Mouse (Mus musculus): Measurements from ENCODE around the gene Krtcap2.

Gene Krtcap2

DNA sequence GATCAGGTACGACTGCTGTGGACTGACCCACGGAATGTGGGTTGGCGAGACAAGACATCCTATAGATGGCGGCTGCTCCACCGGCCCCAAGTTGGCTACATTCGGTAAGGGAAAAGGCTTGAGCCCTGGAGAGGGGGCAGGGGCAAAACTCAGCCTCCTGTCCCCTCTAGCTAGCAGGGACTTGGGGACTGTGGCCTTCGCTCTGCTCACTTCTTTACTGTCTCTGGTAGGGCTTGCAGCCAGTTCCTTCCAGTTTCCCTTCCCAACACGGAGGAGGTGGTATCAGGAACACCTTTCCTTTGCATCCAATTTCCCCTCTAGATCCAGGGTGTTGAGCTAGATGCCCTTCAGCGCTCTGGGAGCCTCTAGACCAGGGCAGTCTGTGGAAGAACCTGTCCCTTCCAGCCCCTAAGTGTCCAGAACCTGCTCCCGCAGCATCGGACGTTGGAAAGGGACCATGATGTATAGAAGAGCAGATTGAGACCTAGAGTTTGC lies 20.4 kb upstream of the Krtcap2 start:
- peak; percentile 53 for DNase-seq (ENCODE audit: low read depth, low spot score)

DNA sequence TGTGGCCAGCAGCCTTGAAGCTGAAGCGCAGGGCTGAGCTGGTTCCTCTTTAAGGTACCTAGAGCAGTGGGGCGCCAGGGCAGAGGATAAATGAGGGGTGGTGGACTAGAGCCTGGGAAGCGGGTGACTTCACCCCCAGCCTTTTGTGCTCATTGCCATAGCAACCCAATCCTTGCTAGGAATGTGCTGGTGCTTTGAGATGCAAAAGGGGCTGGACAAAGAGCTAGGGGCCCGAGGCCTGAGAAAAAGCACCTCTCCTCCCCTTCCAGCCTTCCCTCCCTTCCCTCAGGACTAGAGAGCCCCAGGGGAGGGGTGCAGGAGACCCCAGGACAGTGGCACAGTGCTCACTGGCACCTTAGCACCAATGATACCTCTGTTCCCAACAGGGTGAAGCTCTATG lies 19.8 kb upstream of the Krtcap2 start:
- peak; percentile 96 for DNase-seq (ENCODE audit: low read depth, low spot score)

DNA sequence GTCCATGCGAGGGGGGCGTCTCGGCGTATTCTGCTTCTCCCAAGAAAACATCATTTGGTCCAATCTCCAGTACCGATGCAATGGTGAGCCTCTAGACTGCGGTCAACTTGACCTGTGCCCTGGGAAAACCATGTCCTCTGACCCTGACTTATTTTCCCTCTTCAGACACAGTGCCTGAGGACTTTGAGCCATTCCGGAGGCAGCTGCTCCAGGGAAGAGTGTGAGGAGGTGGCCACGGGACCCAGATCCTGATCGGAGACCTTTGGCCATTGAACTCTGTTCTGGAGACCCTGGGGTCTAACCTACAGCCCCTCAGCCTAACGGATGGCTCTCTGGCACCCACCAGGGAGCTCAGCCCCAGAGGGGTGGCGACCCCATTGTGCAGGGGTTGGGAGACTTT lies 19.4 kb upstream of the Krtcap2 start:
- no peak for DNase-seq (ENCODE audit: low read depth, low spot score)

DNA sequence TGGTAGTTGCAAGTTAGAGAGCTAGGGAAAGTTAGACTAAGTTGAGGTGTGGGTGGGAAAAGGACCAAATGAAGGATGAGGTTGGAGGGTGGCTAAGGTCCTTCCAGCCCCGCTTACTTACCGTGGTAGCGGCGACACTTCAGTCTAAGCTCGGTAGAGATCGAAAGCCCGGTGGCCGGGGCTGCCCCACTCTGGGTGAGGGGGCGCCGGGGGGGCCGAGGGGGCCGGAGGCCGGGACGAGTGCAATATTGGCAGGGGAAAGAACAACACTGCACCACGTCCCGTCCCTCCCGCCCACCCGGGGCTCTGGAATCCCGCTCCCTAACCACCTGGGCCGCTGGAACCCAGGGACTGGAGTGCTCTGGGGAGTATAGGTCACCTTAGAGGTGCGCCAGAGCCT lies 18.9 kb upstream of the Krtcap2 start, which contains the start of gene Mtx1:
Gene Mtx1, minus strand, starts transcription at position 189 of the 400 bp plus-strand sequence.
- no peak for DNase-seq (ENCODE audit: low read depth, low spot score)

DNA sequence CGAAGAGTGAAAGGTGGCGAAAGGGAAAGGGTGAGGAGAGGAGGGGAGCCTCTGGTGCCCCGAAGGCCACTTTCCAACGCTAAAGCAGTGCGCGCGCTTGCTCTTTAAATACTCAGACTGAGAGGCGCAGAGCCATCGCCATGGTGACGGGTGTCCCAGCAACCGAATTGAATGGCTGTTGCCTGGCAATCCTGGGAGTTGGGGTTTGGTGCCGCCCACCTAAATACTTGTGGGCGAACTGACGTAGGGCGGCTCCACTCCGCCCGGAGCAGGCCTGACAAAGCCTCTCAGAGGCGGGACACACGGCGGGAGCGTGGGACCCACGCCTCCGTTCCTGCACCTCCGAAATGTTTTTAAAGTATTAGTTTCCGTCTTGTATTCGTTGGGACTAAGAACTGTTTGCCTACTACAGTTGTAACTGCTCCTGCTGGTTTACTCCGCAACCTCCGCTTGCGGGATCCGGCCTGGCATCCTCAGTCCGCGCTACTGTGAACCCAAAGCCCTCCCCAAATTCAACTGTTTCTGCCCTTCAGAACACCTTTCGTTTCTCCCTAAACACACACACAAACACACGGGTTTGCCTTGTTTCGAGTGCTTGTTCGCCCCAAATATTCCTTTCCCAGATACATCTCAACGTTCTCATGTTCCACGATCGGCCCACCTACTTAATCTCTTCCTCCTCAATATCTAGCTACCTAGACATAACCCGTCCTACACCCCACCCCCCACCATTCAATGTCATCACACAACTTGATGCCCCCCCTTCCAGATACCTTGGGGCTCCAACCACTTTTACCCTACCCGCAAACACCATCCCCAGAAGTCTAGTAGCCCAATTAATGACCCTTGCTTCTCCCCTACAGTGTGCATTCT lies 18.2 kb upstream of the Krtcap2 start:
- peak; percentile 97 for DNase-seq (ENCODE audit: low read depth, low spot score)

DNA sequence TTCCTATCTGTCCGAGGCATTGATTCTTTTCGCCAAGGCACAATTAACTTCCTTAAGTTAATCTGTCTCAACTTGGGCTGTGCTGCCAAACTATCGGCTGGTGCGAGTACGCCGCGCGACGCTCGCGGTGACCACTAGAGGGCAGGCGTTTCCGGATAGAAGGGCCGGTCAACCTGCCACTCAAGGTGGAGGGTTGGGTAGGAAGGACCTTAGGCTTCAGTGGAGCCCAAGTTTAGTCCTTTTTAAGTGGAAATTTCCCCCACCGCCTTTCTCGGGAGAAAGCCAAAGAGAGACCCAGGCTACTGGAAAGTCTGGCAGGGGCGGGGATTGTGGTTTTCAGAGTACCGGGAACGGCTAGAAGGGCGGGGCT lies 17.6 kb upstream of the Krtcap2 start:
- peak; percentile 90 for DNase-seq (ENCODE audit: low read depth, low spot score)

DNA sequence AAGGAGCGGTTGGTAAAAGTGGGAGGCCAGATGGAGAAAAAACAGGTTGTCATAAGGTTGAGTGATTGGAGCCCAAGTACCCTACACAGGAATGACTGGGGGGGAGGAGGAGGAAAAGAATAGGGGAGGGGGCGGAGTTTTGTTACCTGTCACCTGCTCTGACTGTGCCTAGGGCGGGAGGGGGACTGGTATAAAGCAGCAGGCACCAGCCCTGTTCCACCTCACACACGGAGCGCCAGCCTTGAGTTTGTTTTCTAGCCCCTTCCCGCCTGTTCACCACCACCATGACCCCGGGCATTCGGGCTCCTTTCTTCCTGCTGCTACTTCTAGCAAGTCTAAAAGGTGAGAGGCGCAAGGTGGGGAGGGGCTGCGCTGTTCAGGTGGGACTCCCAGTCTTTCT lies 16.9 kb upstream of the Krtcap2 start, which contains the start of gene Muc1:
Gene Muc1, plus strand, starts transcription at position 222 of the 400 bp plus-strand sequence.
- peak; percentile 55 for DNase-seq (ENCODE audit: low read depth, low spot score)

DNA sequence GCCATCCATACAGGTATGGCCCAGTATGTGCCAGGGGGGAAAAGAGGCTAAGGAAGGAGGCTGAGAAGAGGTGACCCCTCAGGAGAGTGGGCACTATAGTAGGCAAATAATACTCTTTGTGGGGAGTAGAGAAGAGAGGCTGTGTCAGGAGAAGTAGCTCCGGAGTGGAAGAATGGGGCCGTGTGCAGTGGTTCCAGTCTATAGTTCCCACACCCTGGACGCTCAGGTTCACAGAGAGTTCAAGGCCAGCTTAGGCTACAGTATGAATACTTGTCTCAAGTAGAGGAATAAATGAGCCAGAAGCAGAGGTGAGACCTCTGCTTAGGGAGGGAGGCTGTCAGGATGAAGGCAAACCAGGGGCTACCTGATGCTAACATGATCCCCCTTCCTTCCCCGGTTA lies 16.5 kb upstream of the Krtcap2 start:
- peak; percentile 89 for DNase-seq (ENCODE audit: low read depth, low spot score)

DNA sequence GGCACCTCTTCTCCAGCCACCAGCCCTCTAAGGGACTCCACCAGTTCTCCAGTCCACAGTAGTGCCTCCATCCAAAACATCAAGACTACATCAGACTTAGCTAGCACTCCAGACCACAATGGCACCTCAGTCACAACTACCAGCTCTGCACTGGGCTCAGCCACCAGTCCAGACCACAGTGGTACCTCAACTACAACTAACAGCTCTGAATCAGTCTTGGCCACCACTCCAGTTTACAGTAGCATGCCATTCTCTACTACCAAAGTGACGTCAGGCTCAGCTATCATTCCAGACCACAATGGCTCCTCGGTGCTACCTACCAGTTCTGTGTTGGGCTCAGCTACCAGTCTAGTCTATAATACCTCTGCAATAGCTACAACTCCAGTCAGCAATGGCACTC lies 15.2 kb upstream of the Krtcap2 start:
- DNase-seq (ENCODE audit: low read depth, low spot score) = no peak

DNA sequence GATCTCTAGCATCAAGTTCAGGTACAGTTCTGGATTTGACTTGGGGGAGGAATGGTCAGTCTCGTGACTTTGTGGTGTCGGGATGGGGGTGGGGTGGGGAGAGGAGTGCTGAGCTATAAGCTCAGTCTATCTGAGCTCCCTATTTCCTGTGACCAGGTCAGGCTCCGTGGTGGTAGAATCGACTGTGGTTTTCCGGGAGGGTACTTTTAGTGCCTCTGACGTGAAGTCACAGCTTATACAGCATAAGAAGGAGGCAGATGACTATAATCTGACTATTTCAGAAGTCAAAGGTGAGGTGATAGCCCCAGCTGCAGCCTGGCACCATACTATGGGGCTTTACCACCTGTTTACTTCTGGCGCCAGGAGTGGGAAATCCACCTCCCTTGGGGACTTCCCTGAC lies 14.4 kb upstream of the Krtcap2 start:
- DNase-seq (ENCODE audit: low read depth, low spot score) = no peak

DNA sequence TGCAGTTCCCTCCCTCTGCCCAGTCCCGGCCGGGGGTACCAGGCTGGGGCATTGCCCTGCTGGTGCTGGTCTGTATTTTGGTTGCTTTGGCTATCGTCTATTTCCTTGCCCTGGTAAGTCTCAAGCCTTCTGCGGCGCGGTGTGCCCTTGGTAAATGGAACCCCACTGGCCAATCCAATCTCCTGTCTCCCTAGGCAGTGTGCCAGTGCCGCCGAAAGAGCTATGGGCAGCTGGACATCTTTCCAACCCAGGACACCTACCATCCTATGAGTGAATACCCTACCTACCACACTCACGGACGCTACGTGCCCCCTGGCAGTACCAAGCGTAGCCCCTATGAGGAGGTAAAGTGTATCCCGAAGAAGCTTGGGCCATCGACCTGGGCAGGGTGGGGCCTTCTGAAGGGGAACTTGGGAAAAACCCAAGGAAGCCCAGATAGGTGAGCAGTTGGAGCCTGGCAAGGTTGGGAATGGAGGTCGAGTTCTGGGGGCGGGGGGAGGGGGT lies 13.9 kb upstream of the Krtcap2 start:
- no peak for DNase-seq (ENCODE audit: low read depth, low spot score)

DNA sequence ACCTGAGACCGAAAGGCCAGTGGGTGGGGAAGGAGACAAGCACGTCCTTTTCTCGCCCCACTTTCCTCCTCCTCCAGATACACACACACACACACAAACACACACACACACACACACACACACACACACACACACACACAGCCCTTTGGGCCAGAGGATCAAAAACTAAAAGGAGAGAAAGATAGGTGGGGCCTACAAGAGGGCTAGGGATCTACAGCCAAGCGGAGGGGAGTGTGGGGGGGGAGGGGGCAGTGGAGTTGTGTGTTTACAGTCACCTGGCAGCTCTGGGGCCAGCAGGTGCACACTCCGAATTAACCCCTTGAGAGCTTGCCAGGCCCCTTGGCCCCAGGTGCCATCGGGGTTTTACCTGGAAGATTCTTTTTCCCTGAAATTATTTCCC lies 13.2 kb upstream of the Krtcap2 start:
- DNase-seq (ENCODE audit: low read depth, low spot score) = no peak

DNA sequence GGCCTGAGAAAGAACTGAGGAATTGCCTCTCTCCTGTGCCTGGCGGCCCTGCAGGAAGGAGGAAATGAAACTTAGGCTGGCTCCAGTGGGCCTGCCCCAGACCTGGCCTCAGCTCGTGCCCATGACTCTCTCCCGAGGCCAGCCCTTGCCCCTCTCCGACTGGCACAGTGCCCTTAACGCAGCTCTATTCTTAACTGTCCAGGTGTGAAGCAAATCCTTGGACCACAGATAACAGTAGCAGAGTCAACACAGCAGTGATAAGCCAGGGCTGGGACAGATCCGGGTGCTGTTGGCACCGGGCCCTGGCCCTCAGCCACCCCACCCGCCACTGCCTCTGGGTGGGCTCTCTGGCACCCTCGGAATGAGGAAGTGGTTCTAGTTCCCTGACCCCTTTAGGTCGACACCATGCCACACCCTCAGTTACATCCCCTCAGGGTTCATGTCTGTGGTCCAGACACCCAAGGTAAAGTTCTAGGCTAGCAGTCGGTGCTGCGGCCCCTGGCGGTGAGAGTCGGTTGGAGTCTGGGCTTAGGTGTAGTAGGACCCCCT lies 12.1 kb upstream of the Krtcap2 start:
- peak; percentile 42 for DNase-seq (ENCODE audit: low read depth, low spot score)

DNA sequence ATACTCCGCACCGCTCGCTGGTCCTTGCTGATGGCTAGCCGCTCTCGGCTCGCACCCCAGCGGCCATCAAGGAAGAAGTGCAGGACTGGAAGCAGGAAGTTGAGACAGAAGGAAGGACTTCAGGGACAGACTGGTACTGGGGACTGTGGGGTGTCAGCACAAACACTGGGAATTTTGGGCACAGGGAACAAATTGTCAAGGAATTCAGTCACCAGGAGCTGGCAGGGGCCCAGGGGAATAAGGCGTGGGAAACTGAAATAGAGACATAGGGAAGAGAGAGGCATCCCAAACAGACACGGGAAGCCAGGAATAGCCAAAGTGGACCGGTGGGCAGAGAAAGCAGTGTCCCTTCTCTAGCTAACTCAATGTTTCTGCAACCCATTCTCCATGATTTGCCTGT lies 9.2 kb upstream of the Krtcap2 start:
- no peak for DNase-seq (ENCODE audit: low read depth, low spot score)

DNA sequence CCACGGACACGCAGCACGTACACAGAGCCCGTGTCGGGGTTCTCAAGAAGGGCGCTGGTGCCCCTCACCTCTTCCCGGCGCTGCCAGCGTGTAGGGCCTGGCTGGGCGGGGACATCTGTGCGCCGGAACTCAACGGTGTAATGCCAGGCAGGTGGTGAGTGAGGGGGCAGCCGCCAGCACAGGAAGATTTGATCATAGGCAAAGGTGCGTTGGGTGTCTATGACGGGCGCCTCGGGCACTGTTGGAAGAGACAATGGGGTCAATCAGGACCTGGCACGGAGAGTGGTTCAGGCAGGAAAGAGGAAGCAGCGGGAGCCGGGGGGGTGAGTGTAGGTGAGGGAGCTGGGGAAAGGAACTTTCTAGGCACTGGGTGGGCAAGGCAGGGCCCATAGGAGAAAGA lies 8.1 kb upstream of the Krtcap2 start:
- no peak for DNase-seq (ENCODE audit: low read depth, low spot score)

DNA sequence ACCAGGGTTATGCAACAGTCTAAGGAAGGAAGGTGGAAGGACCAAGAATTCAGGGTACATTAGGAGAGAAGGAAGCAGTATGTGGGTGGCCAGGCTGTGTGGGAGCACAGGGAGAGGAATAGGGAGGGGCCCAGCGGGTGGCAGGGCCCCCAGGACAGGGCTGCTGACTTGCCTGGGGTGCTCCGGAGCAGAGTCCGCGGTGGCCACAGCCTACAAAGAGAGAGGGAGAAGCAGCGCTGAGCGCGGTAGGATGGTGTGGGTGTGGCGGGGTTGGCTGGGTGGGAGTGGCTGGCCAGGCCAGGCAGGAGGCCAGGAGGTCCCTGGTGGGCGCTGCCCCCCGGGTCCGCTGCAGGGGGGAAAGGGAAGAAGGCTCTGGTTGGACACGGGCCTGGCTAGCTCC lies 7.3 kb upstream of the Krtcap2 start:
- no peak for DNase-seq (ENCODE audit: low read depth, low spot score)

DNA sequence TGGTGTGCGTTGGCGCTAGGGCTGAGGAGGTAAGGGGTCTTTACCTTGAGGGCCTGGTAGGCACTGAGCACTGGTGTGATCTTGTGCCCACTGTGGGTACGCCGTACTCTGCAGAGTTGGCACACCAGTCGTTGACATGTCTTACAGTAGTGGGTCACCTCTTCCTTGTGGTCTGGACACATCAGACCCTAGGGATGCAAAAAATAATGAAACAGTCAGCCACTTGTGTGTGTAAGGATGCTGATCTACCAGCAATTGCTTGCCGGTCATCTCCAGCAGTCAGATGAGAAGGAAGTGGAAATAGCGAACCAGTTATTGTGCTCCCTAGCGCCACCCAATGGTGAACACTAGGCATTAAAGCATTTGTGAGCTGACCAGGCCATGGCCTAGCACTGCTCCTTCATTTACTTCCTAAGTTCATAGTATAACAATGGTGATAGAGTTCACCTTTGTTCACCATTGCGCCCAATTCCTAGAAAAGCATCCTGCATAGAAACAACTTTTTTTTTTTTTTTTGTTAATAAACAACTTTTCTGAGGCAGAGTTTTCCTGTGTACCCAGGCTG lies 3.4 kb upstream of the Krtcap2 start:
- peak; percentile 78 for DNase-seq (ENCODE audit: low read depth, low spot score)

DNA sequence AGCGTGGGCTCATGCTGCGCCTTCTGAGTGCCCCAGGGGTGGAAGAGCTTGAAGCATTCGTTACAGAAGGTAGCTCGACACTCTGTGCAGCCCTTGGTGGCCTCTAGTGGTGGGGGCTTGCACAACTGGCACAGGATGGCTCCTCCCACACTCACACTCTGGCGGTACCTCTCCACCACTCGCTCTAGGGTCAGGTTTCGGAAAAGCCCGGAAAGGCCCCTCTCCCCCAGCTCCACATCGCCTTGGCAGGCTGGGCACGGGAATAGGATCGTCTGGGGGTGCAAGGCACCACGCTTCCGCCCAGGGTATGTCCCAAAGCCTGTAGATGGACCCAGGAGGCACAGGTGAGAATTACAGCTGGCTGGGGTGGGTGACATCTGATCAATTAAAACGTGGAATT lies 2.2 kb upstream of the Krtcap2 start:
- DNase-seq (ENCODE audit: low read depth, low spot score) = peak; percentile 87

DNA sequence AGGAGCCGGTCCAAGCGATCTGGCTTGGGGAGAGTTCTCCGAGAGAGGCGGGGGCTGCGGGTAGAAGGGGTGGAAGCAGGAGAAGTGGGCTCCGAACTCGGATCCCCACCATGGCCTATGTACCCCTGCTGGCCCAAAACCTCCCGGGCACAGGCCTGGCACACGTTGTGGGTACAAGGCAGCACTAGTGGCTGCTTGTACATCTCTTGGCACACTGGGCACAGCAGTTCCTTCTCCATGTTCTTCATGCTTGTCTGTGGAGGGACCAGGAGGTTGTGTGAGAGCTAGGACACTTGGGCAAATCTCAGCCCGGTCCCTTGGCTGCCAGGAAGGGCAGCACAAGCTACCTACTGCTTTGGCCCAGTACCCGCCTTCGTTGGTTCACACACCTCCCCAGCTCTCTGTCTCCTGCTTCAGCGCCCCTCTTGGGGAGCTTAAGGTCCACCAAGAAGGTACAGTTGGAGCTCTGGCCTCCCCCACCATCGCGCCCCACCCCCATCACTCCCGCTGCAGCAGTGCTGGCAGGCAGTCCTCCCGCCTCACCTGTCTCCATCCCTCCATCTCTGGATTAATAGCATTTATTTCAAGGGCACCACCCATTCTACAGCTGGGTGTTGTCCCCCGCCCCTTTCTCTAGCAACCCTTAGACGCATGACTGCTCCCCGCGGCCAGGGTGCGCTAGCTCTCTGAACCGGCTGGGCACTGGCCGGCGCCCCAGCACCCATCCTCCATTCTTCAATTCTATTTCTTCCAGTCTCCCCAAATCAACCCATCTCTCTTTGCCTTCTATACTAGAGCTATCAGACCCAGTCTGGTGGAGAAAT lies 1.4 kb upstream of the Krtcap2 start:
- DNase-seq (ENCODE audit: low read depth, low spot score) = no peak

DNA sequence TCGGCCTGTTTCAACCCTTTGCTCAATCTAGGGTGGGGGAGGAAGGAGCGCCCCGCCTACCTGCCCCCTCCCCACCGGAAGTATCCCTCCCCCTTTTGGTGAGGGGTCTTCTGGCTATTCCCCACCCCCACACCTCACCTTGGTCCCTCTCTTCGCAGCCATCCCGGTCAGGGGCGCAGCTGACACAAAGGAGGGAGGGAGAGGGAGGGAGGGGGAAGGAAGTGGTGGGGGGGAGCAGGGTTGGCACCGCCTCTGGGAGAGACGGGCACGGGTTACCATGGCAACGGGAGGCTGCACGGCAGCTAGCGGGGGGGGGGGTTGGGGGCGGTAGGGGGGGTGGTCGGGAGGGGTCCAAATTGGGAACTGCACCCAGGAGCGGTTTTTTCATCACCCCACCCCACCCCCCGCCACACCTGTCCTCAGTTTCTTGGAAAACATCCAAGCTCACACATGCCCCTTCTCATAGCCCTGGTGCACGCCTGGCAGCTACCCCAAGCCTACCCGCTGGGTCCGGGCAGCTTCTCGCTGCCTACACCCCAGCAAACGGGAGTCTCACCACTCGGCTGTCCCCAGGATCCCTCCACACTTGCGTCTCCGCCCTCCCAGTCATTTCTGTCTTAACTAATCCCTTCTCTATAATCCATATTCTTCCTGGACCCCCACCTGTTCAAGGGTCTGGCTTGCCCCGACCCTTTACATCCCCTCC lies 631 bp upstream of the Krtcap2 start:
- peak; percentile 45 for DNase-seq (ENCODE audit: low read depth, low spot score)

All from ES-CJ7 (cell line).